Mouse (Mus musculus) activated CD4-positive, CD25-positive, alpha-beta regulatory T cell, adult 4 months (primary cell): Measurements from ENCODE around the gene Acd. TPM values are rescaled to one million over a fixed set of nuclear protein-coding genes. Genes with fewer than 3 reads are reported as not detected.

Experiments
- ATAC-seq: one replicate; pipeline ENCODE4 v1.8.0; 2017
- polyA plus RNA-seq, 2 experiments: library from polyadenylated mRNA; unstranded; fragments of 100-300 nt; shearing (Covaris generic); gene quantifications; one replicate each; pipeline ENCODE4 v1.2.1; 2017

Gene Acd
- 10 to 100 TPM; 50.0 to 57.3 TPM for polyA plus RNA-seq

- ATAC-seq, result peak; percentile 79
Measured at GRCm38 (mm10) chr8:105700966-105701824, at the start of gene Acd, which contains the start of gene Pard6a. TSS of gene Acd (minus strand) at chr8:105701102. TSS of gene Pard6a (plus strand) at chr8:105701148.

- ATAC-seq, result no peak
Measured at GRCm38 (mm10) chr8:105750606-105751005, 49.7 kb upstream of the Acd start.

GRCm38 (mm10) chr8:105743301-105743700 is 42.4 kb upstream of the Acd start:
- no peak for ATAC-seq

- ATAC-seq, result no peak
Measured at GRCm38 (mm10) chr8:105739216-105739615, 38.3 kb upstream of the Acd start.

GRCm38 (mm10) chr8:105732186-105732585 is 31.3 kb upstream of the Acd start:
- ATAC-seq, result no peak

GRCm38 (mm10) chr8:105727397-105728124 is 26.7 kb upstream of the Acd start:
- ATAC-seq, result peak; percentile 65

- ATAC-seq, result no peak
Measured at GRCm38 (mm10) chr8:105725726-105726125, 24.8 kb upstream of the Acd start.

- ATAC-seq, result no peak
Measured at GRCm38 (mm10) chr8:105722861-105723260, 22.0 kb upstream of the Acd start.

- ATAC-seq, result no peak
Measured at GRCm38 (mm10) chr8:105719637-105720036, 18.7 kb upstream of the Acd start.

GRCm38 (mm10) chr8:105716302-105716945 is 15.5 kb upstream of the Acd start:
- ATAC-seq, result no peak

- ATAC-seq, result no peak
Measured at GRCm38 (mm10) chr8:105715042-105715441, 14.1 kb upstream of the Acd start.

GRCm38 (mm10) chr8:105714139-105714538 is 13.2 kb upstream of the Acd start:
- ATAC-seq, result peak; percentile 77

GRCm38 (mm10) chr8:105712286-105712685 is 11.4 kb upstream of the Acd start:
- ATAC-seq, result no peak

GRCm38 (mm10) chr8:105709317-105709716 is 8.4 kb upstream of the Acd start:
- no peak for ATAC-seq

GRCm38 (mm10) chr8:105708675-105709074 is 7.8 kb upstream of the Acd start:
- no peak for ATAC-seq

GRCm38 (mm10) chr8:105707498-105708403 is 6.8 kb upstream of the Acd start, which contains the start of the genes 4933405L10Rik and Enkd1:
TSS of gene 4933405L10Rik (plus strand) at chr8:105707655.
TSS of gene Enkd1 (minus strand) at chr8:105708210.
- peak; percentile 99 for ATAC-seq

GRCm38 (mm10) chr8:105706426-105706825 is 5.5 kb upstream of the Acd start:
- ATAC-seq, result no peak

- no peak for ATAC-seq
Measured at GRCm38 (mm10) chr8:105704955-105705354, 4.1 kb upstream of the Acd start.

GRCm38 (mm10) chr8:105704146-105704812 is 3.4 kb upstream of the Acd start:
- no peak for ATAC-seq

- no peak for ATAC-seq
Measured at GRCm38 (mm10) chr8:105702731-105703415, 2.0 kb upstream of the Acd start.

- no peak for ATAC-seq
Measured at GRCm38 (mm10) chr8:105702001-105702401, 1.1 kb upstream of the Acd start.
